Mouse (Mus musculus): ENCODE measurements around the gene Cnot11.

Gene Cnot11

DNA sequence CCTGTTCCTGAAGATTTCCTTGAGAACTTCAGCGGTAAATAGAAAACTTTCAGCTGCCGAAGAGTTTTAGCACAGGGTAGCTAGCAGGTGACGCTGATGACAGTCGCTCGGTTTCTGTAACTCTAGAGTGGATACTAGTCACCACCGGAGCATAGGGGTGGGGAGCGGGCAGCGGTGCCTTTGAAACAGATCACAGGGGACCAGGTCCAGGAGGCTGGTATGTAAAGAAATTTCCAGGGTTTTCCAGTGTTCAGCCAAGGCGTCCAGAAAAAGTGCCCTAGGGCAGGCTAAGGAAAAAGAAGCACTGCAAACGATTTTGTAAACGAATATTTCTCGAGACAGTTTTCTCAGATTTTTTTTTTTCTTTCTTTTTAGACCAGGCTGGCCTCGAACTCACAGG is at the start of gene Cnot11:
TSS of gene Cnot11 (plus strand) at position 162 of the 400 bp plus-strand sequence.
- in situ Hi-C loops (cut with MboI, MseI) = no loop called here

DNA sequence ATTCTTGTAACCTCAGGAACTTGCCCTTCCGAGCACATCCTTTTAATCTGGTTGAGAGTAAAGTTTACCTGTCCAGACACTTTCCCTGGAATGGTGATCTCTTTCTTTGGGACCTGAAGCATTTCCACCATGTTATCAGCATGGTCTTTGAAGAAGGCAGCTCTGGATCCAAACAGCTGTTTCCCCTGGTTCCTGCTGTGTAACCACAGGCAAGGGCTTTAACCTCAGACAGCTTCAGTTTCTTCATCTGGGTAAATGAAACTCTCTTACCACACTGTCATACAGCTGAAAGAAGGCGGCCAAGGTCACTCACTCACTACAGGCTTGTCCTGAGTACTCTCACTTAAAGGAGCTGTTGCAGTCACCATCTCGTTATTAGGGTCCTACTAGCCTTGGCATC is 47.4 kb upstream of the Cnot11 start:
- in situ Hi-C loops (cut with MboI, MseI) = no loop called here

DNA sequence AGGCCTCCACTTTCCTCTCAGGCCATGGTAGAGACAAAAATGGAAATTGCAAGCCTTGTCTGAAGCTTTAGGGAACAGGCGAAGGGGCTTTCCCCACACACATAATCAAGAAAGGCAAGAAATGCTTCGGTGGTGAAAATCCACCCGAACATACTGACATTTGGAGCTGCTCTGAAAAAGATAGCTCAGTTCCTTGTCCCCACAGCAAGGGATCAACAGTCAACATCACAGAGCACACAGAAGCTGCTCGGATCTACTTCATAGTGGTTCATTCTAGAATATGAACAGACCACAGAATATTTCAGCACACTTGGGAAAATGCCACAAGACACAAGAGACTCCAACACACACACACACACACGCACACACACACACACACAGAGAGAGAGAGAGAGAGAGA is 41.6 kb upstream of the Cnot11 start:
- in situ Hi-C loops (cut with MboI, MseI) = no loop called here

DNA sequence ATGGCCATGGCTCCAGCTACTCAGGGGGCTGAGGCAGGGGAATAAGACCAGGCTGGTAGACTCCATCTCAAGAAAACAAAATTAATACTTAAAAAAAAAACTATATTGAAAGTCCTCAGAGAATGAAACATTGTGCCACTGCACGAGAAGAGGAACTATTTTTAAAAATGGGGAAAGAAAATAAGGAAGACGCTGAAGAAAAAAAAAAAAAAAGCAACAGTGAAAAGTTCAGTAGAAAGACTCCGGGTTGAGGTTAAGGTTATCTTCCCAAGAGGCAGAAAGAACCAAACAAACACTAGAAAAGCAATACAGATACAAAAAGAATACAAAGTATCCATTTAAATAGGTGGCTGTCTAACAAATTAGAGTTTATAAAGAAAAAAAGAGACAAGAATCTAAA is 41.1 kb upstream of the Cnot11 start:
- in situ Hi-C loops (cut with MboI, MseI) = no loop called here

DNA sequence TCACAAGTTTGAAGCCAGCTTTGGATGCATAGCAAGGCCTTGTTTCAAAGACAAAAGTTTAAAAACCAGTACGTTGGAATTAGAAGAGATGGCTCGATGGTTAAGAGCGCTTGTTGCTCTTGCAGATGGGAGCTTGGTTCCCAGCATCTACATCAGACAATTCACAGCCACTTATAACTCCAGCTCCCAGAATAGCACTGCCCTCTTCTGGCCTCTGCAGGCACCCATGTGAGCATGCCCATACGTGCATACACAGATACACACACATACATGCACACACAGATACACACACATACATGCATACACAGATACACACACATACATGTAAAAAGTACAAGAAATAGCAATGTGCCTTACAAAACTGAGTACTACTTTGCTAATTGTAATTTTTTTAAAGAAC is 37.8 kb upstream of the Cnot11 start:
- in situ Hi-C loops (cut with MboI, MseI) = no loop called here

DNA sequence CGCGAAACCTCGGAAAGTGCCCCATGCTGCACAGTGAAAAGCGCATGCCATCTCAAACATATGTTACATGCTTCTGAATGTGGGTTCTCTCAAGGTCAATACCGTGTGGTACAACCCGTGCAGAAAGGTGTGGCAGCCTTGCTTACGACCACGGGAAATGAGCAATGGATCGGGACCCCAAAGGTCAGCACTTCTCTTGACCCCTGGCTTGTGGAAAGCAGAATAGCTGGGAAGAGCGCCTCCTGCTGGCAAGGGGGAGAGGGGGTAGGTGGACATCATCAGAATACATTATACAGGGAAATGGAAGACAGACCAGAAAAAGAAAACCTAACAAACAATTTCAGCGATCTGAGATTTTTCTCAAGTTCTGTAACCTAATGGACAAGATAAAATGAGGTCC is 37.0 kb upstream of the Cnot11 start:
- in situ Hi-C loops (cut with MboI, MseI) = no loop called here

DNA sequence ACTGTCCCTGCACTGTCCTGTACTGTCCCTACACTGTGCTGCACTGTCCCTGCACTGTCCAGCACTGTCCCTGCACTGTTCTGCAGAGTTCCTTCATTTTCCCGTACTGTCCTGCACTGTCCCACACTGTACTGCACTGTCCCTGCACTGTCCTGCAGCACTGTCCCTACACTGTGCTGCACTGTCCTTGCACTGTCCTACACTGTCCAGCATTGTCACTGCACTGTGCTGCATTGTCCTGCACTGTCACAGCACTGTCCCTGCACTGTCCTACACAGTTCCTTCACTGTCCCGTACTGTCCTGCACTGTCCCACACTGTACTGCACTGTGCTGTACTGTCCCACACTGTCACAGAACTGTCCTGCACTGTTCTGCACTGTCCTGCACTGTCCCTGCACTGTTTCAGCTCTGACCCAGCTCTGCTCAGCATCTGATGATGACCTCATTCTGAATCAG is 35.3 kb upstream of the Cnot11 start:
- in situ Hi-C loops (cut with MboI, MseI) = no loop called here

DNA sequence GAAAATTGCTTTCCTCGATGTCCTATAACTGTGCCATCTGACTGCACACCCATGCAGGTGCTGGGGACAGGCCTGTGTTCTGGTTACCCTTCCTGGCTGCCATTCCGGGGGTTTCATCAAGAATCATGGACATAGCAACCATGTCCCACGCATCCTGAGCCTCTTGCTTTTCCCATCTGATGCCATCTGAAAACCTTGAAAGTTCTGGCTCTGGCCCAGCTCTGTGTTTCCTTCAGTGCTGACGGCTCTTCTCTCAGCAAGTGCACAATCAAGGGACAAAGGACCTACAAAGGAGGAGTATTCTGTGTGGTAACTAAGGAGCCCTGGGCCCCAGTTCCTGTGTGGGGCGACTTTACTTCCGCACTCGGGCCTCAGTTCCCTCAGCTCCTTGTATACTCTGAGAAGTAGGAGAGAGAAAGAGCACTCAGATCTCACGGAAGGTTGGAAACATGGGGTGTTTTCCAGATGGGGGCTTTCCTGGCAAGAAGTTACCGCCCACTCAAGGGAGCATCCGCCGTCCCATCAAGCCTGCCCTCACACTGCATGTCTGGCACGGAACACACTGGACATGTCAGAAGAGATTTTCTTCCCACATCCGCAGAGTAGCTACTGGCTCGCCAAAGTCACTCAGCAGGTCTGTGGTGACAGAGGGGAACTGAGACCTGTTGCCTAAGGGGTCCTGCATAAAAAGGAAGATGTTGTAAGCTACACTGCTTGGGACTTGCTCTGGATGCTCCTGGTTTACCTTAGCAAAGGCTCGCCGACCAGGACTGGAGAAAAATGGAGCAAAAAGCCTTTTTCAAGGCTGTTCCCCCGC is 31.8 kb upstream of the Cnot11 start:
- in situ Hi-C loops (cut with MboI, MseI) = no loop called here

DNA sequence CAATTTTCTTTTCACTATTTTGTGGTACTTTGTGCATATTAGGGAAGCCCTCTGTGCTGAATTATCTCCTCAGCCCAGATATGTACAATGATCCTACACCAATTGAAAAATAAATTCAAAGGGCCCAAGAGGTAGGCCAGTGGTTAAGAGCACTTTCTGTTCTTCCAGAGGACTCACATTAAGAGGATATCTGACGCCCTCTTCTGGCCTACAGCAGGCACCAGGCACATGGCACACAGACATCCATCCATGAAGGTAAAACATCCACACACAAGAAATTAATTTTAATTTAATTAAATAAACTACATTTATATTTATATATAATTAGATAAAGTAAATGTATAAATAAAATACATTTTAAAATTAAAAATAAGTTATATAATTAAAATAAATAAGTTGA is 30.5 kb upstream of the Cnot11 start:
- in situ Hi-C loops (cut with MboI, MseI) = no loop called here

DNA sequence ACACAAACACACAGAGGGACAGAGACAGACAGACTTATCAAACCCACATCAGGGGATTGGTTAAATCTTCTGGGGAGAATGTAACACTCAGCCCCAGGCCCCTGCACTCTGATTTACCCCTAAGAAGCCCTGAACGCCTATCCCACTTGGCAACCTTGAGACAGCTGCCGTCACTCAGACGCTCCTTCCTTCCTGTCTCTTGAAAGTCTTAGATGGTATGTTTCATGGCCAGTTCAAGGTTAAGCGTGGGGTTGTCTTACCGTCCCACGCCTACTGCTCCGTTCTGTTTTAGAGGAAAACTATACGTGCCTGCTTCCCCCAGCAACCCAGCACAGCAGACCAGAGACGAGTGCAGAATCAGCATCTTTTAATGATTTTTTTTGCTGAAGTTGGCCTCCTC is 29.2 kb upstream of the Cnot11 start:
- in situ Hi-C loops (cut with MboI, MseI) = no loop called here

DNA sequence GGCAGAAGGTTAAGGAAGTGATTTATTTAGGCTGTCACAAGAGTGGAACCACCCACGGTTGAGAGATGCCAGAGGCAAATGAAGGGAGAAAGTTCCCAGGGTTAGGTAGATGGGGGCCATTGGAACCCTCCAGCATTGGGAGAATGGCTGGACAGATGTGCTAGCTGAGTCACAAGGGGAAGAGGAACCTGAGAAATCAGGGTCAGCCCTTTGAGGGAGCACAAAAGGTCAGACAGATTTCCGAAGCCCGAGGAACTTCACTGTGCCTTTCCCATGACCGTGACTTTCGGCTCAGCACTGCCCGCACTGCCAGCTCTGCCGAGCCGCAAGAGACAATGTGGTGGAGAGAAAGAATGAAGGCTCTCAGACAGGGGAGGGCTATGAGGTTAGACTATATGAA is 23.0 kb upstream of the Cnot11 start:
- in situ Hi-C loops (cut with MboI, MseI) = loop anchor here (5.0 kb wide), 1 partner anchor 1034 kb away; no protein-coding TSS in a partner anchor

DNA sequence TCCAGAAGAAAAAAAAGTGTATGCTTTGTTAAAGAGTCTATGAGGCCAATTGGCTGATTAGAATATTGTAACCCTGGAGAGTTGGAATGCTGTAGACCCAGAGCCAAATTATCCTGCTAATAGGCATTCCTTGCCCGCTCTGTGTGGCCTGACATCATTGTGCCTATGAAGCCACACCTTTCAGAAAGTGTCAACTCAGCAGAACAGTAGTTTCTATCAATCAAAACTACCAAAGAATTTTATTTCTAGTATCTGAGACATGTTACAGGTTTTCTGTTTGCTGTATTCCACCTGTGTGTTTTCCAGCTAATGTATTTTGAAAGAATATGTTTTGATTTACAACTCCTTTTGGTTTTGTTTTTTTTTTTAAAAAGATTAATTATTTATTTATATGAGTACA is 22.6 kb upstream of the Cnot11 start:
- in situ Hi-C loops (cut with MboI, MseI) = loop anchor here (5.0 kb wide), 1 partner anchor 1035 kb away; no protein-coding TSS in a partner anchor

DNA sequence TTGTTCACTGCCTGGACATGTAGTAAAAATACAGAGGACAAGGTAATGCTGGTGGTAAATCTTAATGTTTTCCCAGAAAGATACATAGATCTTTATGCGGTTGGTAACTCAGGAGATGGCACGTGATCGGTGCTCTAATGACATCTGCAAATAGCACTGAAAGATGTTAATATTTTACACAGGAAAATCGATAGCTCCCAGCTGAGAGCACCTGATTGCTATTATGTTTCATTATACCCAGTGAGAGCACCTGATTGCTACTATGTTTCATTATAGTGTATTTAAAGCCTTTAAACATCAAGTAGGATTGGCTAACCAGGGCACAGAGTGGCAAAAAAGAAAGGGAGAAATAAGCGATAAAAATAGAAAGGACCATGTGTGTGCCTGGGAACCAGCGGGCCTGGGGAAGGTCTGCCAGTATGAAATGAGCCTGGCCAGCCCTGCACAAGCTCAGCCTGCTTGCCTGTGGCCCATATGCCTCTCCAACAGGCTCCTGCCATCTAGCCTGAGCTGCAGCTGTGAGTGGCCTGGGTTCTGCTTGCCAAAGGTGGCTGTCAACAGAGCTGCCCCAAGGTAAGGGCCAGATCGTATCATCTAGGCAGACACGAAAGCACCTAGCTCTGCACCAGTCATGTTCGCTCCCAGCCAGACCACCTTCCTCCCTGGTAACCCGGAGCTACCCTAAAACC is 19.3 kb upstream of the Cnot11 start:
- in situ Hi-C loops (cut with MboI, MseI) = loop anchor here (5.0 kb wide), 1 partner anchor 1058 kb away; no protein-coding TSS in a partner anchor

DNA sequence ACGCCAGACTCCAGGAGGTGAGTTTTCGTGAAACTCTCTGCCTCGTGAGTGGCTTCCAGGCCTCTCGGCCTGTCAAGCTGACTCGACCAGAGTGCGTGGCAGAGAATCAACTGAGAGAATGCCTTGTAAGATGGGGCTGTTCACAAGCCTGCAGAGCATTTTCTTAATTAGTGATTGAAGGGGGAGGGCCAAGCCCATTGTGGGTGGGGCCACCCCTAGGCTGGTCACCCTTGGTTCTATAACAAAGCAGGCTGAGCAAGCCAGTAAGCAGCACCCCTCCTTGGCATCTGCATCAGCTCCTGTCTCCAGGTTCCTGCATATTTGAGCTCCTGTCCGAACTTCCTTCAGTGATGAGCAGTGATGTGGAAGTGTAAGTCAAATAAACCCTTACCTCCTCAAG is 13.5 kb upstream of the Cnot11 start:
- in situ Hi-C loops (cut with MboI, MseI) = loop anchor here (5.0 kb wide), 3 partner anchors 129 to 519 kb away; no protein-coding TSS in a partner anchor

DNA sequence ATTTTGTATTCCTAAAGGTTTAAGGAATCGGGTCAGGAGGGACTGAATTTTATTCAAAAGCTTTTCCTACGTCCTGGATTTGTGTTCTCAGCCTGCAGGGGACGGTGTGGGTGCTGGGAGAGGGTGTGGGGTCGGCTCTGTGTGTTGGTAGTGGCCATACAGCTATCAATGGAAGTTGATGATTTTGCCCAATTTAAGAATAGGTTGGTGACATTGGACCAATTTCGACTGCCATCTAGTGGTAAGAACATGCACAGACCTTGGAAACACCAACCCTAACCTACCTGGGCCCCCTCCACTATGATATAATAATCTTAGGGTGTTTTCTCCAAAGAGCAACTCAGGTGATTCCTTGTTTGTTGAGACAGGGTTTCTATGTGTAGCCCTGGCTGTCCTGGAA is 12.3 kb upstream of the Cnot11 start:
- in situ Hi-C loops (cut with MboI, MseI) = loop anchor here (5.0 kb wide), 3 partner anchors 130 to 520 kb away; no protein-coding TSS in a partner anchor

DNA sequence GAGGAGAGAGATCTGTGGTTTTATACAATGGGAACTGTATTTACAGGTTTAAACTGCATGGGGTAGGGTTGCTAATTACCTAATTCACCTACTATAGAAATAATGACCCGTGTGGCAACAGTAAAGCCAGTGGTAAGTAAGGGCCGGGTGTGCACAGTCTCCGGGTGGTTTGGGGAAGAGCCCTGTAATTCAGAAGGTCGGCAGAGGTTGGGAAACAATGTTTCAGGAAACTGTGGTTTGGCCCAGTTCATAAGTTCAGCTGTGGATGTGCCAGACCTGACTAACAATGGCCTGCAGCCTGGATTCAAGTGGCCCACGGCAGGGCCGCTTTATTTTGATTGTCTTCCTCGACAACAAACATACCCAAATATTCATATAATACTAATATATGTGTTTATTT is 9.0 kb upstream of the Cnot11 start:
- in situ Hi-C loops (cut with MboI, MseI) = no loop called here

DNA sequence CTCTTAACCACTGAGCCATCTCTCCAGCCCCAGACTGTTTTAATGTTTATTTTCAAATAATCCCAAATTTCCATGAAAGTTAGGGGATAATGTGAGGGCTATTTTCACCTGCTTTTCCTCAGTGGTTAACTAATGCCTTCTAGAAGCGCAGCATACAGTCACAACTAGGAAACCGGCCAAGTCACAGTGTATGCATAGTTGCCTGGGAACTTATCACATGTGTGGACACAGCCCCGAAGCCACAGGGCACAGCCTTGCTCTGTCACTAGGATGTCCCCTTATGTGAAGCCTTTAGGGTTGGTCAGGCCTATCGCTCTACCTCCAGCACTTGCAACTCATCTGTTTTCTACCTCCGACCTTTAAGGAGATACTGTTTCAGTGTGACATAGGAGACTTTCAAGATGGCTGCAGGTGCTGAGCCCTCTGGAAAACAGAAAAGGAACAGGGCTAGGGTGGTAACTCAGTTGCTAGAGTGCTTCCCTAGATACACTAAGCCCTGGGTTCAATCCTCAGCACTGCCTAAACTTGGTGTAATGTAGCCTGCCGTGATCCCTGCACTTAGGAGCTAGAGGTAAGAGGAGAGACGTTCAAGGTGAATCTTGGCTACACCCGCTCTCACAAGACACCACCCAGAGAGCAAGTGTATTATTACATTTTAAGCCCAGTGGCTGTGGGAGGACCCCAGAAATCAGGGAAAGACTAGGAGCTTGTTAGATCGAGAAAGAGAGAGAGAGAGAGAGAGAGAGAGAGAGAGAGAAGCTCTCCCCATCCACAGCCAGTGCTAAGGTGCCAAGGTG is 8.2 kb upstream of the Cnot11 start:
- in situ Hi-C loops (cut with MboI, MseI) = no loop called here

DNA sequence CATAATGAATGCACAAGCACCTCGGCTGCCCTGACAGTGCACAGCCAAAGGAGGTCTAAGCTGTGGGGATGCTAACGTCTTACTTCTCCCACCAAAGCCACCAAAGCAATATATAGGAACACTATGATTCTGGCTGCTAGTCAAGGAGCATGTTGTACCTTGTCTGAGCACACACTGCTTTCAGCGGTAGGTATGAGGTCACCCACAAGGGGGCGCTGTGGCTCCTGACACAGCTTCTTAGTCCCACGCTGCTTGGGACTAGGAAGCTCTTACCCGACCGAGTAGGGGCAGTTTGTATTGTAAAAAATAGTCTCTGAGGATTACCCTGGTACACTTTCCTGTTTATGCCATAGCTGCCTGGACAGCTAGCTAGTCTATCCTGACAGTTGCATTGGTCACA is 7.4 kb upstream of the Cnot11 start:
- in situ Hi-C loops (cut with MboI, MseI) = no loop called here

DNA sequence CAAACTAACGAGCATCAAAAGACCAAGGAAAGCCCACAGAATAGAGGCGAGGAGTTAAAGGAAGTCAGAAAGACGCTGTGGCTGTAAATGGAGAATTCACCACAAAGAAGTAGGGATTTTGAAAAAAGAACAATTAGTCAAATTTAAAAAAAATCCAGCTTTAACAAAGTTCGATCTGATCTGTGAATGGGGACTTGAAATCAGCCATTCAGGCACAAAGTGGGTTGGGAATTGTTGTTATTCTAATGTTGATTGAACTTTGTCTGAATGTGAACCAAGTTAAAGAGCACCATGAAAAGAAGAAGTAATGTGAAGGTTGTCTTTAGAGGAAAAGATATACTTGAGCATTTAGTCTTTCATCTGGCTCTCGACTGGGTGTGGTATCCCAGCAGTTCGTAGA is 6.5 kb upstream of the Cnot11 start:
- in situ Hi-C loops (cut with MboI, MseI) = no loop called here

DNA sequence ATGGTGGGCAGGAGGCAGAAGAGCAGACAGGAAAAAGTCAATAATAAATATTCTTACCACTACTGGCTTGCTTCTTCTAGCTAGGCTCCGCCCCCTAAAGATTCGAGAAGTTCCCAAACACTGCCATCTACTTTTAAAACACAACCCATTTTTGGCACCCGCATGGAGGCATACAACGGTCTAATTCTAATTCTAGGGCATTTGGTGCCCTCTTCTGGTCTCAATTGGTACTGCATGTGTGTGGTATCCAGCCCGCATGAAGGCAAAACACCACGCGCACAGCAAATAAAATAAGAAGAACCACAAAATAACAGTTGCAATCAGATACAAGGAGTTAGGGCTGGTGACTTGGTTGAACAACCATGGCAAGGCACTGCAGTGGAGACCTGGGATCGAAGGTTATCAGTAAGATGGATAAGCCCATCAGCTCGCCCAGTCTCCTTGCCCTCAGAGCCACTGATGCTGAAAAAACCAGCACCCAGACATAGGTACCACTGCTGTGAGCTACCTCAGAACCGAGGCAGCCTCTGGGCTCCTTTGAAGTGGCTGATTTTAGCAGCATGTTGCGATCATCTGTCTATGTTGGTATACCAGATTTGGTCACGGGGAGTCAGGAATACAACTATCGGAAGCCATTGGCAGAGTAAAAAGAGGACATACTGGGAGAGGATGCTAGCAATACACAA is 4.4 kb upstream of the Cnot11 start:
- in situ Hi-C loops (cut with MboI, MseI) = no loop called here

DNA sequence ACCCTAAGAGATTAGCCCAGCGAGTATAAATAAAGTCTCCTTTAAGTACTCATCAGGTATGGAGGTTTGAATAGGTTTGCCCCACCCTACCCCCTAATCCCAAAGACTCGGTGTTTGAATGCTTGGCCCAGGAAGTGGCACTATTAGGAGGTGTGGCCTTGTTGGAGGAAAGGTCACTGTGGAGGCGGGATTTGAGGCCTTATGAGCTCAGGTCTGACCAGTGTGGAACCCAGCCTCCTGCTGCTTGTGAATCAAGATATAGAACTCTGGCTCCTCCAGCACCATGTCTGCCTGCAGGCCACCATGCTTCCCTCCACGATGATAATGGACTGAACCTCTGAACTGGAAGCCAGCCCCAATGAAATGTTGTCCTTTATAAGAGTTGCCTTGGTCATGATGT is 3.8 kb upstream of the Cnot11 start:
- in situ Hi-C loops (cut with MboI, MseI) = no loop called here
